Mouse (Mus musculus): ENCODE data around the gene Actn4. TPM values are rescaled to one million over a fixed set of nuclear protein-coding genes. Genes with fewer than 3 reads are reported as not detected.

The Actn4 gene
- polyA plus RNA-seq, 1 experiment from 2014 or later, result 141 TPM

DNA sequence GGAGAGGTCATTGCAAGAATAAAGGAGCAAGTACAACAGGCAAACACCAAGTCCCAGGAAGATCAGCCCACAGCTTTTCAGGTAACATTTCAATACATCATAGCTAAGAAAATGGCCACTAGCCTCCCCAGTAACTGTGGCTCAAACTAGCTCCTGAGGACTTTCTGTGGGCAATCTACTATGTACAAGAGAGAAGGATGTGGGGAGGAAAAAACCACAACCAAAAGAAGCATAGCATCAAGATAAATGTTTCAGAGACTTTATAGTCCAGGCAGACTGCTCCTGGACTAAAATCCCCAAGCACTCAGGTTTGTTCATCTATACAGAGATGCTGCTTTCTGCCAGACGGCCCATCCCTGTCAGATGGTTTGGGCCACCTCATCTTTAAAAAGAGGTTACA lies 5.9 kb downstream of the Actn4 start:
- WGBS, result 94% methylated on average over 1 of the region's 1 CpGs

DNA sequence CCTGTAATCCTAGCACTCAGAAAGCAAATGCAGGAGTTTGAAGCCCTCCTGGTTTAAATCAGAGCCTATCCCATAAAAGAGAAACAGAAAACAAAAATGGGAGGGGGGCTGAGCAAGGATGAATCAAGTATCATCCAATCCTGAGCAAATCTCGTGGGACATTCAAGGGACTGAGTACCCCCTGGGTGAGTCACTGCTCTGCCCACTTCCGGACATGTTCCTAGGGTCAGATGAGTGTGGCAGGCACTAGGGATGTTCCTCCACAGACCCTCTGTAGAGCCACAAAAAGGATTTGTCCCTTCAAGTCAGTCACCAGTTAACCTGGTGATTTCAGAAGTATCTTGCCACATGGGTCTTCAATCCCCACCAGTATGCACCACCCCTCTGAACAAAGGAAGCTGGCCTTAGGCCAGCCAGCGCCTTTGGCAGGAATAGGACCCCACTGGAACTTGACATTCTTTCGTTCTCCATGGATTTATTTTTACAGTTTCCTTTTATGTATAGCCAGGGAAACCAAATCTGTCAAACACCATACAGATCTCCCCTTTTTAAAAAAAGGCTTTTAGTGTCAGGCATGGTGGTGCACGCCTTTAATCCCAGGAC lies 6.7 kb downstream of the Actn4 start:
- H3K27ac ChIP-seq (replicated peaks), result peak overlapping the region; percentile 49
- no peaks in the 10 kb centered on the region for H3K27me3 ChIP-seq (replicated peaks)
- no peak overlapping the region for H3K4me2 ChIP-seq
- no peaks in the 10 kb centered on the region for H3K9me3 ChIP-seq (replicated peaks)
- H3K4me3 ChIP-seq (replicated peaks), result no peak overlapping the region
- WGBS, result 51% methylated on average over 5 of the region's 5 CpGs
- H3K9ac ChIP-seq (replicated peaks), result no peak overlapping the region
- no peak for ATAC-seq (ENCODE audit: low FRiP score)
- H3K36me3 ChIP-seq, result 0 out of 2 replicates have a peak, but pooled peaks cover 1% of the 10 kb centered on the region
- H3K4me1 ChIP-seq, result peaks cover 67% of the 10 kb centered on the region

More for the DNA sequence above, 5.9 kb downstream of the Actn4 start:
- Histone ChIP-seq H3K27ac (replicated peaks) (no peak overlapping the region), H3K27me3 (replicated peaks) (no peaks in the 10 kb centered on the region), H3K9me3 (replicated peaks) (no peaks in the 10 kb centered on the region), H3K4me1 (peaks cover 76% of the 10 kb centered on the region), H3K36me3 (no peaks in the 10 kb centered on the region), H3K9ac (replicated peaks) (no peak overlapping the region), H3K4me2 (no peak overlapping the region), H3K4me3 (replicated peaks) (no peak overlapping the region)
- no peak for ATAC-seq (ENCODE audit: low FRiP score)

DNA sequence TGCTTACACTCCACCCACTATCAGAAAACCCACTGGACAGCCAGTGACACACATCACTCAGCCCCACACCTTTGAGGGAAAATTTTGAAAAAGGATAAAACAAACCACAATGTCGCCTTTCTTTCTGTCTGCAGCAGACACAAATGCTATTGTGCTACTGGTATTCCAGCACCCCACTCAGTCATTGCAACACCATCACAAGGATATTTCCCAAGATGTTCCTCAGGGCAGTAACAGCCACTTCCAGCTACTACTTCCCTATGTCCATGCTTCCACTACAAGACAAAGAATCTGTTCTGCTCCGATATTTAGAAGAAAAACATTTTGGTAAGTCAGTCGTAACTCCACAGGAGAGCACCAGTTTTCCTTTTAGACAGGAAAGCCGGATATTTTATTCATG lies 7.4 kb downstream of the Actn4 start:
- Histone ChIP-seq H3K9me3 (replicated peaks) (no peaks in the 10 kb centered on the region), H3K4me3 (replicated peaks) (no peak overlapping the region), H3K27me3 (replicated peaks) (no peaks in the 10 kb centered on the region), H3K27ac (replicated peaks) (peak overlapping the region; percentile 49), H3K36me3 (0 out of 2 replicates have a peak, but pooled peaks cover 2% of the 10 kb centered on the region), H3K4me2 (no peak overlapping the region), H3K9ac (replicated peaks) (no peak overlapping the region), H3K4me1 (peaks cover 62% of the 10 kb centered on the region)
- WGBS, result 80% methylated on average over 4 of the region's 4 CpGs
- ATAC-seq (ENCODE audit: low FRiP score), result no peak

DNA sequence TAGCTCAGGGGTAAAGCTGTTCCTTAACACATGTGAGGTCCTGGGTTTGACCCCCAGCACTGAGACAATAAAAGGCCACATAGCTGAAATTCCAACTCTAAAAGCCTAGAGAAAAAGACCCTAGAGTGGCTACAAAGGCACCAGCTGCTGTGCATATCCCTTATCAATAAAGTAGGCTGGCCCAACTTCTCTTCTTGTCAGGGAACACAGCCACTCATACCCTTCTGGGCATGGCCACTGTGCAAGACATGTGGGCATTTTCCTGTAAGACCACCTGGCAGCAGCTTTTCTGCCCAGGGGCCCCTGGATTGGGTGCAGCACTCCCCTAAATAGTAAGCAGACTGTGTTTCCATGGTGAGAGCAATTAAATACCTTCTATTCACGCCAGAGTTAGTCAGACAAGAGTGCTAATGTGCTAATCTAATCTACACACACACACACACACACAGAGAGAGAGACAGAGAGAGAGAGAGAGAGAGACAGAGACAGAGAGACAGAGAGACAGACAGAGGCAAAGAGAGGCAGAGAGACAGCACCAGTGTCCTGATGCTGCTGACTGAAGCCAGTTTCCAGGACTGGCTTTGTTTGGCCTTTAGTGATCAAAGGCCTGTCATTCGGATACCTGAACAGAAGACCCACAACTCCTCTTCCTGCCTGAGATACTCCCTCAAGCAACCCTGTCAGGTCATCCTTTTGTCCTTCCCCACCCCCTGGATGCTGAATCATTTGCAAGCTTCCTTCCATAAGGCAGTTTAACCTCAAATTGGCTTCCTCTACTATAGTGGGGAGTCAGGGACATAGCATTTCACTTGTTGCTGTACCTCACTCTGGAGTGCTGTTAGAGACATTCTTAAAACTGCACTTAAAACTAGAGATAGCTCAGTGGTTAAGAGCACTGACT lies 8.4 kb downstream of the Actn4 start:
- Histone ChIP-seq H3K9me3 (replicated peaks) (no peaks in the 10 kb centered on the region), H3K36me3 (0 out of 2 replicates have a peak, but pooled peaks cover 2% of the 10 kb centered on the region), H3K4me2 (peak overlapping the region; percentile 15; the same call in 1 of the 2 replicates), H3K9ac (replicated peaks) (no peak overlapping the region), H3K4me1 (peaks cover 56% of the 10 kb centered on the region), H3K27ac (replicated peaks) (peak overlapping the region; percentile 61), H3K4me3 (replicated peaks) (no peak overlapping the region), H3K27me3 (replicated peaks) (no peaks in the 10 kb centered on the region)
- no peak for ATAC-seq (ENCODE audit: low FRiP score)
- WGBS, result 6% methylated on average over 2 of the region's 2 CpGs

DNA sequence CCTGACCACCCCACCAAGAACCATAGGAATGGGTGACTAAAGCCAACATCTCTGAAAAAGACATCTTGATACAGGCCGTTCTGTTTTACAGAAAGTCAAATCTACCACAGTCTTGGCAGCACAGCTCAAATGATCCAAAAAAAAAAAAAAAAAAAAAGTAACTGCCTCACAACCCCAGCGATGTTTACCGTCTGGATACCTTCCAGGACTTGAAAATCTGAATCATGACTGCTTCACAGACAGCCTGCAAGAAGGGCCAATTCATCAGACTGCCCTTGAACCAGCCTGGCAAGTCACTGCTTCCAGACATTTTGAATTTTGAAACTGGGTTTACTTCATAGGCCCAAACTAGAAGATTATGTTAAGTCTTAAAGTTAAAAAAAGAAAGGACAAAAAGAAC lies 9.4 kb downstream of the Actn4 start:
- Histone ChIP-seq H3K27ac (replicated peaks) (peak overlapping the region; percentile 61), H3K36me3 (0 out of 2 replicates have a peak, but pooled peaks cover 2% of the 10 kb centered on the region), H3K4me1 (peaks cover 48% of the 10 kb centered on the region), H3K9me3 (replicated peaks) (no peaks in the 10 kb centered on the region), H3K4me3 (replicated peaks) (no peak overlapping the region), H3K4me2 (no peak overlapping the region), H3K27me3 (replicated peaks) (no peaks in the 10 kb centered on the region), H3K9ac (replicated peaks) (no peak overlapping the region)
- ATAC-seq (ENCODE audit: low FRiP score), result no peak
- WGBS, result 37% methylated on average over 3 of the region's 3 CpGs

DNA sequence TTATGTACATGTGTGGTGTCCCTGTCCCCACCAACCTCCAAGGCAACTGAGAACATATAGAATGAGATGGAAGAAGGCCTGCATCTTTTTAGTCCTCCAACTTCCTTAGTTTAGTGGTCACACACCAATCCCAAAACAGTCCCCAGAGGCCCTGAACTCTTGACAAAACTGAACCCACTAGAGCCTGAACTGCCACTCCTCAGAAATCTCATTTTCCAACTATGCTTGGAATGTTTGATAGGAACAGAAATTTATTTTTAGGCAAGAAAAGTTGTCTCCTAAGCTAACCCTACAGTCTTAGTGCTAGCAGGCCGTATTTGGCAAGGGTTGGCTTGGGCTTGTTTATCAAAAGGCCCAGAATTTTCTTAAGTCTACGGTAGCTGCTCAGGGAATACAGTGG lies 10.4 kb downstream of the Actn4 start:
- Histone ChIP-seq H3K27ac (replicated peaks) (no peak overlapping the region), H3K4me2 (no peak overlapping the region), H3K9ac (replicated peaks) (no peak overlapping the region), H3K36me3 (0 out of 2 replicates have a peak, but pooled peaks cover 2% of the 10 kb centered on the region), H3K27me3 (replicated peaks) (no peaks in the 10 kb centered on the region), H3K4me1 (peaks cover 41% of the 10 kb centered on the region), H3K4me3 (replicated peaks) (no peak overlapping the region), H3K9me3 (replicated peaks) (no peaks in the 10 kb centered on the region)
- ATAC-seq (ENCODE audit: low FRiP score), result no peak
- WGBS, result 95% methylated on average over 2 of the region's 2 CpGs

DNA sequence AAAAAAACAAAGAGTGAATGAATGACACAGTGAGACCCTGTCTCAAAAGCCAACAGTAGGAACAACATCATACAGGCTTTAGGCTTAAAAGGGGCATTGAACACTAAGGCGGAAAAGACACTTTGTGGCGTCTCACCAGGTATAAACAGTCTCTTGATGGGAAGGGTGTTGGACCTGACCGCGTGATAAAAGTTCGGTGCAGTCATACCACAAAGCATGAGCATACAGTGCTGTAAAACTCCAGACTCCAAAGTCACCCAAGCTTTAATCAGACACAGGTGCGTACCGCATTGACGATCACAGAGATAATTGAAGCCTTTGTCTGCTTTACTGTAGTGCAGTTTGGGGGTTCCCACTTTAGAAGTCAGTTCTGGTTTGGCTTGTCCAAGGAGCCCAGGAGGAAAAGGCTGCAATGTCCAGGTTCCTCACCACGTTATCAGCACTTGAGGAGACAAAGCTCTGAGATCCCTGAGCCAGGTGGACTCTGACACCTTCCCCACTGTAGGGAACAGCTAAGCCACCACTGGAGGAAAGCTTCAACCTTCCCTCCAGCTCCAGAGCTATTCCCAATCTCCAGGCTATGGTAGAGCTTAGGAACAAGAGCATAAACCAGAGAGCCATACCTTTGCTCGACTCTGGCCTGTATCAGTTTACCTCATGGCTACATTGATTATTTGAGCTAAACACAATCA lies 11.6 kb downstream of the Actn4 start:
- ATAC-seq (ENCODE audit: low FRiP score), result no peak
- Histone ChIP-seq H3K4me3 (replicated peaks) (no peak overlapping the region), H3K27me3 (replicated peaks) (no peaks in the 10 kb centered on the region), H3K9ac (replicated peaks) (no peak overlapping the region), H3K36me3 (0 out of 2 replicates have a peak, but pooled peaks cover 2% of the 10 kb centered on the region), H3K4me2 (no peak overlapping the region), H3K4me1 (peaks cover 46% of the 10 kb centered on the region), H3K27ac (replicated peaks) (no peak overlapping the region), H3K9me3 (replicated peaks) (no peaks in the 10 kb centered on the region)
- 94% methylated on average over 10 of the region's 10 CpGs for WGBS

DNA sequence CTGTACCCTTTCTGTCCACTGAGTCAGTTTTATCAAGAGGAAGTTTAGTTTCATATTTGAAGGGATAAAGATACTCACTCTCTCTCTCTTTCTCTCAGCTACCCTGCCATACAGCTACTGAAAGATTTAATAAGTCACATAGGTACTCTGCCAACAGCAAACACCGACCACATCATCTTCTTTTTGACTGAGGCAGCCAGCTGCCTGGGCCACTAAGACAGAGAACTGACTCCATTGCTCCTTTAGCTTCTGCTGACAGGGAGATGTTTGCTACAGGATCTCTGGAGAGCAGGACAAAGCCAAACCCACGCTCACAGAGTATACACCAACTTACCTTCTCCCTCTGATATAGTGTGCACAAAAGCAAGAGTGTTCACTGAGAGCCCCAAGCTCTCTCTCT lies 12.8 kb downstream of the Actn4 start:
- Histone ChIP-seq H3K27ac (replicated peaks) (no peak overlapping the region), H3K9me3 (replicated peaks) (no peaks in the 10 kb centered on the region), H3K4me3 (replicated peaks) (no peak overlapping the region), H3K27me3 (replicated peaks) (no peaks in the 10 kb centered on the region), H3K4me1 (peaks cover 44% of the 10 kb centered on the region), H3K9ac (replicated peaks) (no peak overlapping the region), H3K4me2 (no peak overlapping the region), H3K36me3 (0 out of 2 replicates have a peak, but pooled peaks cover 2% of the 10 kb centered on the region)
- WGBS, result 73% methylated on average over 2 of the region's 2 CpGs
- ATAC-seq (ENCODE audit: low FRiP score), result no peak

DNA sequence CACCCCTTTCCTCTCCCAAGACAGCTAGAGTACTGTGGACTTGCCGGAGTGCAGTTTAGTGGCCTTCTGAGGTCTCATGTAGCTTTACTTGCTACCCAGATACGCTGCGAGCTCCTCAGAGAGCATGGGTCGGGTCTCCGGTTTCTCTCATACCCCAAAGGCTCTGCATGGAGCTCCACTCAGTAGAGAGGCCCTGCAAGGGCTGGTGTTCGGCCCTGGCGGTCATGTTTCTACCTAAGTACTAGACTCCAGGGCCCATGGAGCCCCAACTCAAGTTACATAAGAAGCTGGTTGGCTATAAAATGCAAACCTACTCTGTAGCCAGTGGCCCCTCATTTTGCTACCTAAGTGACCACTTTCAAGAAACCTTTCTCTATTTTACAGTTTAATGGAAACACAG lies 13.4 kb downstream of the Actn4 start:
- Histone ChIP-seq H3K4me1 (peaks cover 43% of the 10 kb centered on the region), H3K4me2 (no peak overlapping the region), H3K9me3 (replicated peaks) (no peaks in the 10 kb centered on the region), H3K27me3 (replicated peaks) (no peaks in the 10 kb centered on the region), H3K27ac (replicated peaks) (no peak overlapping the region), H3K4me3 (replicated peaks) (no peak overlapping the region), H3K9ac (replicated peaks) (no peak overlapping the region), H3K36me3 (0 out of 2 replicates have a peak, but pooled peaks cover 2% of the 10 kb centered on the region)
- 95% methylated on average over 7 of the region's 7 CpGs for WGBS
- no peak for ATAC-seq (ENCODE audit: low FRiP score)

DNA sequence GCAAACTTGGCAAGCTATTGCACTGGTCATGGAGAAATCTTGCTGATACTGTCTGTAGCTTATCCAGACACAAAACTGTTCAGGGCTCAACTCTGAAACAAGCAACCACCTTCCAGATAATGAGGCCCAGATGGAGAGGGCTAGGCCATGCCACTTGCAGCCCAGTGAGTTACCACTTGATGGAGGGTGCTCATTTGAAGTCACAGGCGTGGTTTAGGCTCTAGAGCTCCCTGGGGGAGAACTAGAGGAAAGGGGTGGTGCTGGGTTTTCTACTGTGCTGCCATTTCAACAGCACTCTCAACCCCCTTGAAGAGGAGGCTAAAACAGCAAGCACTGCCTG lies 15.9 kb downstream of the Actn4 start:
- peaks cover 31% of the 10 kb centered on the region for H3K4me1 ChIP-seq
- H3K27ac ChIP-seq (replicated peaks), result peak overlapping the region; percentile 15; the same call in 1 of the 2 replicates
- no peak overlapping the region for H3K4me3 ChIP-seq (replicated peaks)
- H3K9ac ChIP-seq (replicated peaks), result no peak overlapping the region
- no peak for ATAC-seq (ENCODE audit: low FRiP score)
- WGBS, result 33% methylated on average over 1 of the region's 1 CpGs
- H3K4me2 ChIP-seq, result no peak overlapping the region
- no peaks in the 10 kb centered on the region for H3K27me3 ChIP-seq (replicated peaks)
- no peaks in the 10 kb centered on the region for H3K9me3 ChIP-seq (replicated peaks)
- H3K36me3 ChIP-seq, result 0 out of 2 replicates have a peak, but pooled peaks cover 2% of the 10 kb centered on the region

DNA sequence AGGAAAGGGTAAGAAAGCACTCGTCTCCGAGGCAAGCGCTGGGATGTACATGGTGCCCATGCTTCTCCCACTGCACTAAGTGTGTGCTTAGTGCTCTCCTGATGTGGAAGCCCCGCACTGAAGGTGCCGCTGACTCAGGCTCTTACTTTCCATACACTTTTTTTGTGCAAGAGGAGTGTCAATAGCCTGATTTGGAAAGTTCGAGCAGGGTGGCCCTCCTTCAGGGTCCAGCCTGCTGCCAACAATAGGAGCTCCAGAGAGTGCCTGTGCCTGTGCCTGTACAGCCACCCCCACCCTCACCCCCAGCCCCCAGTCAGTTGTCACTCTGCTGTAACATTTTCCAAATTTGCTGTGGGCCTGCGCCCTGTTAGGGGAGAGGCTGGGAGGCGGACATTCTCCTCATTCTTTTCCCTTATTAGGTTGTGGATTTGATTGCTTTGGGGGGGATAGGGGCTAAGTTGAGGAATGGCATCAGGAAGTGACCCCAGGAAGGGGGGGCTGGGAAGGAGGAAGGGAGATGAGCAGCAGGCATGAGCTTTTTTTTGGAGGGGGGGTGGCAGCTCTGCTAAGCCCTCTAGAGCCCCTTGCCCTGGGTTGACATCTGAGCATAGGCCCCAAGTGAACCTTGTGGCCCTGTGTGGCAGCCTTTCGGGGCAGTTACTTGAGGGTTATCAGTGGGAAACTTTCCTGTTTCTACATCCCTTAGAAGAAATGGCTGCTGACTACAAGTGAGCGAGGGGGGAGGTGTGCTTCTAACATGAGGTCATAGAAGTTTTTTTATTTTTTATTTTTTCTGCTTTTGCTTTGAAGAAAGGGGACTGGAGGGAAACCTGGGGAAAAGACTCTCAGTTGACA lies 16.5 kb downstream of the Actn4 start:
- H3K9me3 ChIP-seq (replicated peaks), result no peaks in the 10 kb centered on the region
- no peak for ATAC-seq (ENCODE audit: low FRiP score)
- H3K27me3 ChIP-seq (replicated peaks), result no peaks in the 10 kb centered on the region
- H3K36me3 ChIP-seq, result 0 out of 2 replicates have a peak, but pooled peaks cover 2% of the 10 kb centered on the region
- H3K9ac ChIP-seq (replicated peaks), result no peak overlapping the region
- H3K4me2 ChIP-seq, result no peak overlapping the region
- peaks cover 31% of the 10 kb centered on the region for H3K4me1 ChIP-seq
- no peak overlapping the region for H3K4me3 ChIP-seq (replicated peaks)
- 44% methylated on average over 10 of the region's 10 CpGs for WGBS
- peak overlapping the region; percentile 58 for H3K27ac ChIP-seq (replicated peaks)
